Mouse (Mus musculus) neutrophil, adult 59 days (primary cell): Measurements from ENCODE around the gene Prol1. TPM values are rescaled to one million over a fixed set of nuclear protein-coding genes. Genes with fewer than 3 reads are reported as not detected.

ENCODE experiments used
- total RNA-seq, 2 experiments: library from RNA; stranded (reverse); gene quantifications; 1 replicate in 1 of 2; 2 replicates in 1 of 2; pipeline ENCODE4 v1.2.4; 2023

The Prol1 gene
- not detected for total RNA-seq

GRCm38 (mm10) chr5:88317012-88317411, at the start of gene Prol1:
Gene Prol1, plus strand, starts transcription at chr5:88317312.

DNA sequence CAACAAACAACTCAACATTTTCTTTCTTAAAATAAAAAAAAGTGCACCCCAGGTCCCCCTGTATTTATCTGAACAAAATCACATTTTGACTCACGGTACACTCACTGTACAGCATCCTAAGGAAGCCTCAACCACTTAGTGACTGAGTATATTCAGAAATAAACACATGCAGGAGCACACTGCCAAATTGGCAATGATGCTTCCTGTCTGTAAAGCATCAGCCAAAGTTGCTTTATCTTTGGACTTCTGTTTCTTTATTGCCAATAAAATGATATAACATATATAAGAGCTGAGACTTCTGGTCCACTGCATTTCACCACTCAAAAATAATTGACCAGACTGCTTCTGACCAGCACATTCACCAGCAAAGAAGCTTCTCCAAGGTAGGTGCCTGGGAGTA, 48.5 kb upstream of the Prol1 start, which contains the start of gene Gm7714:
Gene Gm7714 (plus strand): TSS at position 301 of the 400 bp plus-strand sequence.

DNA sequence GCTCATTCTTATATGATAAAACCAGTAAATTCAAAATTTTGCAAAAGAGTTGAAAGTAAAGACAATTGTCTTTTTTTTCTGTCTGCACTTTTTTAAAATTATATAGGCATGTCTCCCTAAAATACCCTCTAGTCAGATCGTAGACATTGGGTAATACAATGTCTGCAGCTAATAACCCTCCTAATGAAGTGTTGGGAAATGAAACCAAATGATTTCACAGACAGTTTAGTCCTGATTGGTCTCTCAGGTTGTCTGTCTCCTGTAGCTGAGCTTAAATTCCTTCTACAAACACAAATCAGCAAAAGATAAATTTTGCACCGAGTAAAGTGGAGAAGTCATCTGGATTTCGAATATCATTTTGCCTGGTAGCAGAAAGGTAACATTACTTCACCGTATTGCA, 58.7 kb downstream of the Prol1 start, which contains the start of gene Amtn:
Gene Amtn (plus strand): TSS at position 301 of the 400 bp plus-strand sequence.

Other genes with a start within 250 kb of the Prol1 start
- not detected for gene Smr2, start 230.8 kb upstream of the Prol1 start, total RNA-seq
- not detected for gene Gm11116, start 205.8 kb upstream of the Prol1 start, total RNA-seq
- gene Gm11115, start 163.2 kb upstream of the Prol1 start, total RNA-seq, result not detected
- gene Gm7714, start 48.4 kb upstream of the Prol1 start, total RNA-seq, result not detected
- not detected for gene Amtn, start 58.8 kb downstream of the Prol1 start, total RNA-seq
- not detected for gene Ambn, start 138.7 kb downstream of the Prol1 start, total RNA-seq
- gene Enam, start 170.7 kb downstream of the Prol1 start, total RNA-seq, result not detected
- 100 to 1,000 TPM in 1 of 2 experiments, 10 to 100 TPM in 1; 31.4 to 221 TPM for gene Jchain, start 210.6 kb downstream of the Prol1 start, total RNA-seq
- gene Utp3, start 237.2 kb downstream of the Prol1 start, total RNA-seq, result 10 to 100 TPM; 26.5 to 33.7 TPM
- gene Rufy3, start 247.7 kb downstream of the Prol1 start, total RNA-seq, result 1 to 10 TPM; 7.8 to 8.4 TPM